Mouse (Mus musculus): ENCODE data around the gene Bcl2. TPM values are rescaled to one million over a fixed set of nuclear protein-coding genes. Genes with fewer than 3 reads are reported as not detected.

Bcl2 gene
- polyA plus RNA-seq, 1 experiment from 2014 or later, result 11.7 TPM

DNA sequence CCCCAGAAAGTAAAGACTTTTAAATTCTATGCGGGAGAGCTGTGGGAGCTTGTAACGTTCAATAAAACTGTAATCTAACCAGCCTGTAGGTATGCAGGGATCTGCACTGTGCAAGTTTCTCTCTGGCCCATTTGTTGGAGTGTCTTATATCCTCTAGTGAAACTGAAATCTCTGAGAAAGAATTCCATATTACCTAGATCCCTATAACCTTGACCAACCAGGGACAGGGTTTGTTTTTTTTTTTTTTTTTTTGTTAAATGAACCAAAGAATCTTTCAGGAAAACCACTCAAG lies 115.8 kb downstream of the Bcl2 start:
- Histone ChIP-seq H3K9me3 (replicated peaks) (no peaks in the 10 kb centered on the region), H3K36me3 (no peaks in the 10 kb centered on the region), H3K4me1 (peaks cover 18% of the 10 kb centered on the region), H3K27me3 (ENCODE audit: low read depth, poor library complexity, severe bottlenecking) (no peaks in the 10 kb centered on the region), H3K4me3 (no peak overlapping the region), H3K27ac (no peak overlapping the region)
- DNase-seq (ENCODE audit: low spot score), result no peak
- WGBS, result 83% methylated on average over 2 of the region's 2 CpGs

DNA sequence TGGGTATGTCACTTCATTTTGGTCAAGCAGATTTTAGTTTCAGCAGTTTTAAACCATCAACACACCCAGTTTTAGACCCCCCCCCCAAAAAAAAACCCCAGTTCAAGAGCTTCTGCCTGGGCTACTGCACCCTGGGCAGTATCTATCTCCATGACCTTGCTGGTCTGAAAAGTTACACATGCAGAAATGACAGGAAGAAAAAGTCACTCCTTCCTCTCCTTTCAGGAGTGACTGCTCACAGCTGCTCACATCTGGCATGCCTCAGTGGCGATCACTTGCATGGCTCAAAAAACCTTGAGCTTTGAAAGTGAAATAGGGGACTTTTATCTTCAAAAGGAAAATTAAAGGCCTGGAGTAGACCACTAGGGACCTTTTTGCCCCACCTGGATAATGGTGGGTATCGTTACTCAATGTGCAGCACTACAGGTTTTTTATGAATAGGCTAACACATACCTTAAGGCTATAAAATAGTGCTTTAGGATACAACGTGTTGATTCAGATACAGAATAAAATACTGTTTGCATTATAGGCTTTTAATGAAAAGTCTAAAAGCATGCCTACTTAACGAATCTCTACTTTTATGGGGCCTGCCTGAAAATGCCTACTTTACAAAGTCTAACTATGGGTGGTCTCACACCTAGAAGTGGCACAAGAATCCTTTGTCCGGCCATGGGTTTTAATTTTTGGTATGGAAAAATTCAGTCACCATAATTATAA lies 116.3 kb downstream of the Bcl2 start:
- 49% methylated on average over 5 of the region's 5 CpGs for WGBS
- Histone ChIP-seq H3K27ac (no peak overlapping the region; the same call in 1 of the 2 replicates), H3K4me3 (no peak overlapping the region), H3K4me1 (peaks cover 13% of the 10 kb centered on the region), H3K27me3 (ENCODE audit: low read depth, poor library complexity, severe bottlenecking) (no peaks in the 10 kb centered on the region), H3K9me3 (replicated peaks) (no peaks in the 10 kb centered on the region), H3K36me3 (no peaks in the 10 kb centered on the region)
- DNase-seq (ENCODE audit: low spot score), result no peak

DNA sequence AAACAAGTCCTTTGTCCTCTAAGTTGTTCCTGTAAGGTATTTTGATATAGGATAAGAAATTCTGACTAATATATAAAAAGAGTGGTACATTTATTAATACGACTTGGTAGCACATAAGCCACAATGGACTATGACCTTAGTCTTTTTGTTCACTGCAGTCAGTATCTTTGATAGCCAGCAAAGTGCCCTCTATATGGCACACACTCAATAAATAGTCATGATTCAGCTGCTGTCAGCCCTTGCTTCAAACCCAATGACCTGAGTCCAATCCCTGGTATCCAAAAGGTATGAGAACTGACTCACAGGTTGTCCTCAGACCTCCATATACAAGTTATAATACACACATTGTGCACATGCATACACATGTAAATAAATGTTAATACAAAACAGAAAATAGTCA lies 117.7 kb downstream of the Bcl2 start:
- Histone ChIP-seq H3K36me3 (no peaks in the 10 kb centered on the region), H3K27ac (no peak overlapping the region), H3K9me3 (replicated peaks) (no peaks in the 10 kb centered on the region), H3K4me3 (no peak overlapping the region), H3K4me1 (peaks cover 7% of the 10 kb centered on the region; the same call in 1 of the 2 replicates), H3K27me3 (ENCODE audit: low read depth, poor library complexity, severe bottlenecking) (no peaks in the 10 kb centered on the region)
- no peak for DNase-seq (ENCODE audit: low spot score)
- 100% methylated on average over 1 of the region's 1 CpGs for WGBS

DNA sequence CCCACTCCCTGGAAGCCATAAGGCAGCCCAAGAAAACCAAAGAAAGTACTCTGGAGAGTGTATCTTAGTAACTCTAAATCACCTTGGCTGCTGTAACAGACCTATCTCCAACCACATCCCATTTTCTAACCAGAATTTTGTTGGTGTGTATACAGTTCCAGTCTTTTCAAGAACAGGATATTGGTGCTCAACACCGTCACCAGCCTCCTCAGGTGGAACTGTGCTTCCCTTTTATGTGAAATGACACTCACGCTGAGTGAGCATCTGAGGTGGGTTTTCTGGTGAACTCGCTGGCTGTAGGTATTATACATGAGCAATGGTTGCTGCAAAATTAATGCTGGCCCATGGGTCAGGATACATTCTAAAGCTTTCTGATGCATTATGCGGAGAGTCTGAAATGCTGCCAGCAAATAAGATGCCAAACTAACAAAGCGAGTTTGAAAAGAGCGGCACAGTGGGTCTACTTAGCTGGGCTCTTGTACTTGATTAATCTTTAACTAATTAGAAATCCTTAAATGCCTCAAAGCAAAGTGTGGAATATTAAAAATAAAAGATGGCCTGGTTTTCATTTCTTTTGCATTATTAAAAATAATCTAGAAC lies 118.7 kb downstream of the Bcl2 start:
- peaks cover 7% of the 10 kb centered on the region; the same call in 1 of the 2 replicates for H3K4me1 ChIP-seq
- WGBS, result 91% methylated on average over 6 of the region's 6 CpGs
- no peak overlapping the region for H3K4me3 ChIP-seq
- H3K36me3 ChIP-seq, result no peaks in the 10 kb centered on the region
- no peak overlapping the region for H3K27ac ChIP-seq
- H3K9me3 ChIP-seq (replicated peaks), result no peaks in the 10 kb centered on the region
- no peak for DNase-seq (ENCODE audit: low spot score)
- H3K27me3 ChIP-seq (ENCODE audit: low read depth, poor library complexity, severe bottlenecking), result no peaks in the 10 kb centered on the region

DNA sequence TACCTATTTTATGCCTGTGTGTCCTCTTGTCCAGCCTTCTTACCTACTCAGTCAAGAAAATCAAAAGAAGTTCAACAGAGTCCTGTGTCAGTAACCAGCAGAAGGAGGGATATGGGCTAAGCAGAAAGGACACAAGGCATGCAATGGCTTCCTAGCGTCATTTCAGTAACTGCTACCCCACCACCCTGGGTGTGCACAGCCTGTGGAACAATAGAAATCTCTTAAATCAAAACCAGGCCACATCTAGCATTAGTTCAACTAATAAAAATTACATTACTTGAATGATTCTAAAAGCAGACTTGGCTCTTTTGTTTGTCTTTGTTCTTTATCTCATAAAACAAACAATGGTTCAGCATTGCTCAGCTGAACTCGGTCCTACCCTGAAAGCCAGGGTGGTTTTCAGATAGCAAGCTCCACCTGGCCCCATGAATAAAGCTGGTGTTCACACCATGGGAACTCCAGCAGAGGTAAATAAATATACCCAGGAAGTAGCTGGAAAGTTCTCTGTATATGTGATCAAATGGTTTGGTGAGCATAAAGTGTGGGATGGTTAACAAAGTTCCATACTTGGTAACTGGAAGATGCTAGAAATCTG lies 122.8 kb downstream of the Bcl2 start:
- H3K9me3 ChIP-seq (replicated peaks), result no peaks in the 10 kb centered on the region
- H3K27me3 ChIP-seq (ENCODE audit: low read depth, poor library complexity, severe bottlenecking), result no peaks in the 10 kb centered on the region
- no peak for DNase-seq (ENCODE audit: low spot score)
- no peaks in the 10 kb centered on the region for H3K4me1 ChIP-seq
- no peaks in the 10 kb centered on the region for H3K36me3 ChIP-seq
- H3K27ac ChIP-seq, result no peak overlapping the region
- no peak overlapping the region for H3K4me3 ChIP-seq
- WGBS, result 82% methylated on average over 2 of the region's 2 CpGs

DNA sequence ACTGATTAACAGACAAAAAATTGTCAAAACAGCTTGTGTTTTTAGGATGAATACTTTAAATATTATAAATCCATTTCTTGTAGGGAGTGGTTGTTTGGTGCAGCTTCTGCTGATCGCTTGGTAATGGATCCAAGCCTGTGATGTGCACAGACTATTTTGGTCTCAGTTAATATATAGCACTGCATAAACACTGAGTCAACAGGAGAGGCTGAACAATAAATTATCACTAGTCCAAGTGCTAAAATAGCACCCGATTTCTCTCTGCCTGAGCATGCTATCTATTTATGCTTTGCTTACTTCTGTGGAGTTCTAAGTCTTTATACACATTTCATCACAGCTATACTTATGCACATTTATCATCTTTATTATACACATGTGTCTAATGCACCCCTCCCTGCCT lies 124.9 kb downstream of the Bcl2 start:
- DNase-seq (ENCODE audit: low spot score), result no peak
- H3K27me3 ChIP-seq (ENCODE audit: low read depth, poor library complexity, severe bottlenecking), result no peaks in the 10 kb centered on the region
- 84% methylated on average over 2 of the region's 2 CpGs for WGBS
- no peaks in the 10 kb centered on the region for H3K36me3 ChIP-seq
- H3K4me1 ChIP-seq, result no peaks in the 10 kb centered on the region
- H3K4me3 ChIP-seq, result no peak overlapping the region
- H3K27ac ChIP-seq, result no peak overlapping the region
- H3K9me3 ChIP-seq (replicated peaks), result no peaks in the 10 kb centered on the region

DNA sequence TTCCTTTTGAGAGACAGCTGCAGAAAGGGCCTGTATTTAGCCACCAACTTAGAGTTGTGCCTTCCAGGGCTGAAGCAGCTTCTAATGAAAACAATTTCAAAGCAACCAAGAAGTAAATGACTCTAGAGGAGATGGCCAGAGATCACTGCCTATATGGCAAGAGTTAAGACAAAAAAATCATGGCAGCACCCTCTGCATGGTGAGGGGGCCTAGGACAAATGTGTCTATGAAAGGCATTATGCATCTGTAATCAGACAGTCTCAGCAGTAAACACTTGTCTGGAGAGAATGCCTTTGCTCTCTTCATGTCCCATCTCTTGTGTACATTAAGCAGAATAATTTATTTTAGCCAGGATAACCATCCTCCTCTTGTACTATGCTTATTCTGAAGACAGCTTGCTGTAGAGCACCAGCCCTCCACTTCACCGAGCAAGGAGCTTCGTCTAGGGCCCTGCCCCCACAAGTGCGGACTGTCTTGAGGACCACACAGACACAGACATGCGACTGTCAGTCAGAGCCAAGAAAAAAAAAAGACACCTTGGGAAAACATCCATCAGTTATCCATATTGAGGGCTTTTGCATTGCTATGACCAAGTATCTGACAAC lies 126.1 kb downstream of the Bcl2 start:
- Histone ChIP-seq H3K4me1 (peaks cover 4% of the 10 kb centered on the region; the same call in 1 of the 2 replicates), H3K9me3 (replicated peaks) (no peaks in the 10 kb centered on the region), H3K27ac (no peak overlapping the region), H3K4me3 (no peak overlapping the region), H3K36me3 (no peaks in the 10 kb centered on the region), H3K27me3 (ENCODE audit: low read depth, poor library complexity, severe bottlenecking) (no peaks in the 10 kb centered on the region)
- DNase-seq (ENCODE audit: low spot score), result no peak
- WGBS, result 90% methylated on average over 4 of the region's 4 CpGs

DNA sequence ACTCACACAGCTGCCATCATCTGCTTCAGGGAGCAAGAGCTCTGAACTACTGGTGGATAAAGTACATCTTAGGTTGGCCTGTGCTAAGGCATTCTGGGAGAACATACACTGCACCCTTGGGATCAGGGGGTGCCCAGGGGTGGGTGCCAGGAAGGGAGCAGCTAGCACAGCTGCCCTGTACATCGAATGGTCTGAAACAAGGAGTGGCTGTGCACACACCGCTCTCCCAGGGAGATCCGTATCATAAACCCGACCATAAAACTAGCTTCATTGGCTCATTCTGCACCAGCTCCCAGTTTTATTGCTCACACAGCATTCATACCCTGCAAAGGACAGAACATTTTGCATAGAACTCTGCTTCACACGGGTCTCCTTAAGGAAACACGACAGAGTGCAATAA lies 127.3 kb downstream of the Bcl2 start:
- WGBS, result 72% methylated on average over 6 of the region's 6 CpGs
- H3K27me3 ChIP-seq (ENCODE audit: low read depth, poor library complexity, severe bottlenecking), result no peaks in the 10 kb centered on the region
- peaks cover 4% of the 10 kb centered on the region; the same call in 1 of the 2 replicates for H3K4me1 ChIP-seq

DNA sequence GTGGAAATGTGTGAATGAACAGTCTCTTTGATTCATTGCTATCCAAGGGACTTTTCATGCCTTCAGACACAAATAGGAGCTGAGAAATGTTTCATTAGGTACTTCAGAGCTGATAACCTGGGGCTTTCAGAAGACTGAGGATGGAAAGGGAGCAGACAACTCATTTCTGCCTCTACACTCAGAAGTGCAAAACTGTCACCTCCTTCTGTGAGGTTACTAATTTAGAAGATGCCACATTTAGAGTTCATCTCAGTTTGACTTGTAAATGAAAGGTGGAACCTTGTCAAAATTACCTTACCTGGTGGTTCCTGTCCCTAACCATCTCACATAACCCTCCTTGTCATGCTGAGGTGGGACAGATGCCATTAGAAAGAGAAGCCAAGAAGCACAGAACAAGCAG lies 128.7 kb downstream of the Bcl2 start:
- Histone ChIP-seq H3K27me3 (ENCODE audit: low read depth, poor library complexity, severe bottlenecking) (no peaks in the 10 kb centered on the region), H3K4me3 (no peak overlapping the region), H3K27ac (no peak overlapping the region), H3K4me1 (peaks cover 4% of the 10 kb centered on the region; the same call in 1 of the 2 replicates), H3K9me3 (replicated peaks) (no peaks in the 10 kb centered on the region), H3K36me3 (no peaks in the 10 kb centered on the region)
- DNase-seq (ENCODE audit: low spot score), result no peak

More for the DNA sequence above, 127.3 kb downstream of the Bcl2 start:
- no peak for DNase-seq (ENCODE audit: low spot score)
- no peak overlapping the region for H3K4me3 ChIP-seq
- no peak overlapping the region for H3K27ac ChIP-seq
- no peaks in the 10 kb centered on the region for H3K9me3 ChIP-seq (replicated peaks)
- H3K36me3 ChIP-seq, result no peaks in the 10 kb centered on the region

DNA sequence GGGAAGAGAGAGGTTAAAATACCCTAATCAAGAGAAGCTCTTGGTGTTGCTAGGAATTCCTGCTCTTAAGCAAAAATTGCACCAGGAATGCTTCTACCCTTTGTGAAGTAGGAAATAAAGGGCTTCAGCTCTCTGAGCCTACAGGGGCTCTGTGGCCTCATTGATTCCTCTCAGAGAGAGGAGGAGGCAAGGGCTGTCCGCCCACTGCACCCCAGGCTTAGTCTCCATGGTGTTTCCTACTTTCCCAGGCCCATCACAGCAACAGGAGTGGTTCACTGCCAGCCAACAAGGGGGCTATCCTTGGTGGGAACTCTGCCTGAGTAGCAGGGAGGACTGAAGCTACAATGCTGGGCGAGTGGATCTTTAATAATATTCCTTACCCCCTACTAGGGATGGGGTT lies 129.2 kb downstream of the Bcl2 start:
- peaks cover 4% of the 10 kb centered on the region; the same call in 1 of the 2 replicates for H3K4me1 ChIP-seq
- no peaks in the 10 kb centered on the region for H3K9me3 ChIP-seq (replicated peaks)
- no peaks in the 10 kb centered on the region for H3K27me3 ChIP-seq (ENCODE audit: low read depth, poor library complexity, severe bottlenecking)
- no peak overlapping the region for H3K4me3 ChIP-seq
- no peaks in the 10 kb centered on the region for H3K36me3 ChIP-seq
- DNase-seq (ENCODE audit: low spot score), result no peak
- 90% methylated on average over 2 of the region's 2 CpGs for WGBS
- no peak overlapping the region for H3K27ac ChIP-seq

DNA sequence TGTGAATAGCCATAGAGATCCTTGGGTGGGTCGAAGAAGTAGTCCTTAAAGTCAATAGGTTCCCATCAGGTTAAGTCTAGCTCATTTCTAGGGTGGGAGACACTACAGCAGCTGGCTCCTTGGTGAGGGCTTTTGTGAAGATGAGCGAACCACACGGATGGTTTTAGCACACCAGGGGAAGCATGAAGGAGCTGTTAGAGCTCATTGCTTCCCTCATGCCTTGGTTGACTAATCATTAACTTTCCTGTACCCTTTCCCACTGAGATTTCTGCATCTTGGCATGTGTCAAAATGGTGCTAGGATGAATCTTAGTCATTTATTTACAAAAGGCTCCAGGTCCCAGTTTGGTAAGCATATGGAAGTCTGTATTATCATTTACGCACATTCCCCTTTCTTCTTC lies 129.8 kb downstream of the Bcl2 start:
- H3K4me3 ChIP-seq, result no peak overlapping the region
- peaks cover 4% of the 10 kb centered on the region; the same call in 1 of the 2 replicates for H3K4me1 ChIP-seq
- H3K9me3 ChIP-seq (replicated peaks), result no peaks in the 10 kb centered on the region
- WGBS, result 92% methylated on average over 4 of the region's 4 CpGs
- no peak for DNase-seq (ENCODE audit: low spot score)
- no peaks in the 10 kb centered on the region for H3K36me3 ChIP-seq
- H3K27ac ChIP-seq, result no peak overlapping the region
- no peaks in the 10 kb centered on the region for H3K27me3 ChIP-seq (ENCODE audit: low read depth, poor library complexity, severe bottlenecking)

DNA sequence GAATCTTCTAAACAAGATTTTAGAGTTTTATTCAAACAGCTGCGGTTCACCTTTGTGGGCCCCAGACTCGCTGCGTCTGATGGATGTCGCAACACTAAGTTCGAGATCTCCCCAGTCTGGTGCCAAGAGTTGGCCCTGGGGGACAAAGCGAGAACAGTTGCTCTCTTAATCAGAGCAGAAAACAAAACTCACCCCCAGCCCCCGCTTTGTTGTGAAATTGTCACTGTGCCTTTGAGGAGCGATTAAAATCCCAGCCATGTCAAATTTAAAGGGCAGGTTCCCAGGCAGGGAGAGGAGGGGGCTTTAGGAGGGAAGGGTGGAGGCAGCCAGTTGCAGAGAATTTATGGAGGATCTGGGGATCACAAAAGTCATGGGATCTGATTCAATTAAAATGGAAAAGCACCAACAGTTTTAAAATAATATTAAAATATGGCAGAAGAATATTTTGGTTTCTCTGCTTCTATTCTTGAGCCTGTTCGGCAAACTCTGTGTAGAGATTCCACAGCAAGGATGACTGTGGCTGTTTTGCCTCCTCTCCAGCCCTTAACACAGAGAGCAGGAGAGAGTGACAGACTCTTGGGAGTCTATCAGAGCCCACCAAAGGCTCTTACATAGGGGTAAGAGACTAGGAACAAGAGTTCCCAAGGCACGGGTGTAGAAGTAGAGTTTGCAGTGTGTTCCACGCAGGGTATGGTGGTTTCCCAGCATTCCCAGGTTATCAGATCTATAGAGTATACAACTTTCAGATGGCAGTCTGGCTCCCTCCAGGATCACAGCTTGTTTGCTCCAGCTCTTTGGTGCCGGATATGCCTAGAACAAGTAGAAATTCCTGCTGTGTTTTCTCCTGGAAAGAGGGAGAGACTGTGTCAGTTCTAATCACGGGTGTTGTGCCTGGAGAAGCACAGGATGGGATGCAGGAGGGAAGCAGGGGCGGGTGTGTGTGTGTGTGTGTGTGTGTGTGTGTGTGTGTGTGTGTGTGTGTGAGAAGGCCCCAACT lies 130.5 kb downstream of the Bcl2 start:
- H3K36me3 ChIP-seq, result no peaks in the 10 kb centered on the region
- H3K4me1 ChIP-seq, result peaks cover 4% of the 10 kb centered on the region; the same call in 1 of the 2 replicates
- 78% methylated on average over 14 of the region's 14 CpGs for WGBS
- no peaks in the 10 kb centered on the region for H3K27me3 ChIP-seq (ENCODE audit: low read depth, poor library complexity, severe bottlenecking)
- DNase-seq (ENCODE audit: low spot score), result no peak
- H3K27ac ChIP-seq, result no peak overlapping the region
- H3K4me3 ChIP-seq, result no peak overlapping the region
- H3K9me3 ChIP-seq (replicated peaks), result no peaks in the 10 kb centered on the region

All from limb, embryonic 10.5 days (tissue).